Mouse (Mus musculus): ENCODE measurements around the gene Gal3st4. TPM values are rescaled to one million over a fixed set of nuclear protein-coding genes. Genes with fewer than 3 reads are reported as not detected.
"Not testable (repeated sequence)": the region's sequence is repeated elsewhere in the genome, so short reads cannot be mapped to it uniquely, and the experiment has no call there.

The Gal3st4 gene
- polyA plus RNA-seq, 1 experiment from 2014 or later: 0.45 TPM

DNA sequence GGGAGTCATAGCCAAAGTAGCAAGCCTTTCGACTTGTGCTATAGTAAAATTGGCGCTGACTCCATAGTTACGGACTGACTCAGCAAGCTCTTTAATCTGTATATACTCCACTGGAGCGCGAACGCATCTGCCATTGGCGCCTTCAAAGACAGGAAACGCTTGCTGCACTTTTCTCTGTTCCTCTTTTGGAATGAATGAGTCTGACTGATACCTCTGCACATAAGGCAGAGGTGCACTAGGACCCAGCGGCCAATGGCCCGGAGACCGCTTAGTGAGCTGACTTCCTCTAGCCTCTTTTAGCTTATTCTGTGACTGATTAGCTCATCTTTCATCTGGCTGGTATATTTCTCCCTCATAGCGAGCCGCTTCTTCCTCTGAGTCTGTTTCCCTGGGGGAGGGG is 56.0 kb downstream of the Gal3st4 start:
- not testable (repeated sequence) for H3K4me3 ChIP-seq (ENCODE audit: low read length); H3K27me3 ChIP-seq (ENCODE audit: control insufficient read depth, insufficient read depth, low read length); H3K4me2 ChIP-seq (ENCODE audit: low read depth, low read length); H3K9ac ChIP-seq (ENCODE audit: low read length); H3K36me3 ChIP-seq (ENCODE audit: control insufficient read depth, insufficient read depth); H3K27ac ChIP-seq (ENCODE audit: low read length); ATAC-seq (replicated peaks; ENCODE audit: extremely low read depth, insufficient read depth, low FRiP score); H3K4me1 ChIP-seq (ENCODE audit: control insufficient read depth, insufficient read depth, low read length)
- 95% methylated on average over 13 of the region's 13 CpGs for WGBS
- H3K9me3 ChIP-seq (replicated peaks; ENCODE audit: control insufficient read depth, low read length): peaks cover 11% of the 10 kb centered on the region; the same call in 1 of the 2 replicates

Other genes with a start within 250 kb of the Gal3st4 start
- gene Smok3c, start 219.6 kb downstream of the Gal3st4 start, polyA plus RNA-seq (2015; fragmentation: Nextera tagmentation; extraction: Ambion mirVana): not detected in 2 replicates
- gene Zkscan1, start 187.8 kb downstream of the Gal3st4 start, polyA plus RNA-seq (2015; fragmentation: Nextera tagmentation; extraction: Ambion mirVana): 8.9 and 10.1 TPM in 2 replicates
- 37.6 and 42.7 TPM in 2 replicates for gene Zscan21, start 155.9 kb downstream of the Gal3st4 start, polyA plus RNA-seq (2015; fragmentation: Nextera tagmentation; extraction: Ambion mirVana)
- 11.5 and 12.0 TPM in 2 replicates for gene Zfp113, start 117.1 kb downstream of the Gal3st4 start, polyA plus RNA-seq (2015; fragmentation: Nextera tagmentation; extraction: Ambion mirVana)
- gene Cops6, start 111.8 kb downstream of the Gal3st4 start, polyA plus RNA-seq (2015; fragmentation: Nextera tagmentation; extraction: Ambion mirVana): 280 and 293 TPM in 2 replicates
- gene Ap4m1, start 100.8 kb downstream of the Gal3st4 start, polyA plus RNA-seq (2015; fragmentation: Nextera tagmentation; extraction: Ambion mirVana): 11.6 and 13.0 TPM in 2 replicates
- 113 and 126 TPM in 2 replicates for gene Mcm7, start 100.4 kb downstream of the Gal3st4 start, polyA plus RNA-seq (2015; fragmentation: Nextera tagmentation; extraction: Ambion mirVana)
- gene Taf6, start 85.4 kb downstream of the Gal3st4 start, polyA plus RNA-seq (2015; fragmentation: Nextera tagmentation; extraction: Ambion mirVana): 58.9 and 59.8 TPM in 2 replicates
- 22.3 and 23.8 TPM in 2 replicates for gene Cnpy4, start 85.4 kb downstream of the Gal3st4 start, polyA plus RNA-seq (2015; fragmentation: Nextera tagmentation; extraction: Ambion mirVana)
- 6.1 and 6.3 TPM in 2 replicates for gene Mblac1, start 78.5 kb downstream of the Gal3st4 start, polyA plus RNA-seq (2015; fragmentation: Nextera tagmentation; extraction: Ambion mirVana)
- gene Nxpe5, start 46.9 kb downstream of the Gal3st4 start, polyA plus RNA-seq (2015; fragmentation: Nextera tagmentation; extraction: Ambion mirVana): not detected in 2 replicates
- gene Lamtor4, start 17.4 kb downstream of the Gal3st4 start, polyA plus RNA-seq (2015; fragmentation: Nextera tagmentation; extraction: Ambion mirVana): 71.9 and 79.3 TPM in 2 replicates
- 2.2 and 3.0 TPM in 2 replicates for gene BC037034, start 8.8 kb downstream of the Gal3st4 start, polyA plus RNA-seq (2015; fragmentation: Nextera tagmentation; extraction: Ambion mirVana)
- gene Gm43720, start 7.1 kb upstream of the Gal3st4 start, polyA plus RNA-seq (2015; fragmentation: Nextera tagmentation; extraction: Ambion mirVana): 0.09 and 0.10 TPM in 2 replicates
- 5.7 and 7.7 TPM in 2 replicates for gene Gpc2, start 7.2 kb upstream of the Gal3st4 start, polyA plus RNA-seq (2015; fragmentation: Nextera tagmentation; extraction: Ambion mirVana)
- gene Stag3, start 7.4 kb upstream of the Gal3st4 start, polyA plus RNA-seq (2015; fragmentation: Nextera tagmentation; extraction: Ambion mirVana): 2.0 and 2.2 TPM in 2 replicates
- gene Pvrig, start 69.1 kb upstream of the Gal3st4 start, polyA plus RNA-seq (2015; fragmentation: Nextera tagmentation; extraction: Ambion mirVana): 0.14 and 0.17 TPM in 2 replicates
- 19.9 and 21.3 TPM in 2 replicates for gene Zfp157, start 168.6 kb upstream of the Gal3st4 start, polyA plus RNA-seq (2015; fragmentation: Nextera tagmentation; extraction: Ambion mirVana)

Measured in heart, embryonic 16.5 days (tissue).